Mouse (Mus musculus) embryo, embryonic 9.5 days (tissue): Measurements from ENCODE around the gene Klf13.
A peak's percentile ranks its signal among the peaks of the same experiment; 100 is the strongest.

Source experiments
- DNase-seq: peaks from one replicate; pipeline ENCODE4 v3.0.0-alpha.2; 2017; ENCODE audit errors: extremely low spot score

The Klf13 gene

GRCm38 (mm10) chr7:63949176-63949575 is 10.5 kb upstream of the Klf13 start:
- DNase-seq = no peak

- DNase-seq = no peak
Measured at GRCm38 (mm10) chr7:63947514-63948487, 9.1 kb upstream of the Klf13 start.

- no peak for DNase-seq
Measured at GRCm38 (mm10) chr7:63943946-63944345, 5.2 kb upstream of the Klf13 start.

- DNase-seq = no peak
Measured at GRCm38 (mm10) chr7:63941501-63941900, 2.8 kb upstream of the Klf13 start.

- no peak for DNase-seq
Measured at GRCm38 (mm10) chr7:63941050-63941449, 2.3 kb upstream of the Klf13 start.

GRCm38 (mm10) chr7:63940321-63940720 is 1.6 kb upstream of the Klf13 start:
- DNase-seq = no peak

- DNase-seq = peak; percentile 77
Measured at GRCm38 (mm10) chr7:63939397-63939951, 759 bp upstream of the Klf13 start.

GRCm38 (mm10) chr7:63938066-63938913 is 425 bp downstream of the Klf13 start:
- DNase-seq = no peak

GRCm38 (mm10) chr7:63937236-63938065 is 1.3 kb downstream of the Klf13 start:
- DNase-seq = peak; percentile 79

GRCm38 (mm10) chr7:63936986-63937235 is 1.8 kb downstream of the Klf13 start:
- no peak for DNase-seq

GRCm38 (mm10) chr7:63936188-63936985 is 2.3 kb downstream of the Klf13 start:
- DNase-seq = peak; percentile 76

GRCm38 (mm10) chr7:63935809-63936187 is 2.9 kb downstream of the Klf13 start:
- no peak for DNase-seq

- no peak for DNase-seq
Measured at GRCm38 (mm10) chr7:63934530-63934929, 4.2 kb downstream of the Klf13 start.

- DNase-seq = no peak
Measured at GRCm38 (mm10) chr7:63933905-63934304, 4.8 kb downstream of the Klf13 start.

- no peak for DNase-seq
Measured at GRCm38 (mm10) chr7:63932461-63932860, 6.3 kb downstream of the Klf13 start.

- DNase-seq = no peak
Measured at GRCm38 (mm10) chr7:63930766-63931165, 7.9 kb downstream of the Klf13 start.

- DNase-seq = no peak
Measured at GRCm38 (mm10) chr7:63930132-63930531, 8.6 kb downstream of the Klf13 start.

GRCm38 (mm10) chr7:63929080-63929479 is 9.6 kb downstream of the Klf13 start:
- no peak for DNase-seq

- DNase-seq = no peak
Measured at GRCm38 (mm10) chr7:63927121-63927520, 11.6 kb downstream of the Klf13 start.

- no peak for DNase-seq
Measured at GRCm38 (mm10) chr7:63926492-63926891, 12.2 kb downstream of the Klf13 start.
